Mouse (Mus musculus): ENCODE measurements around the gene Mas1.
"Not testable (repeated sequence)": the region's sequence is repeated elsewhere in the genome, so short reads cannot be mapped to it uniquely, and the experiment has no call there.

Gene Mas1

DNA sequence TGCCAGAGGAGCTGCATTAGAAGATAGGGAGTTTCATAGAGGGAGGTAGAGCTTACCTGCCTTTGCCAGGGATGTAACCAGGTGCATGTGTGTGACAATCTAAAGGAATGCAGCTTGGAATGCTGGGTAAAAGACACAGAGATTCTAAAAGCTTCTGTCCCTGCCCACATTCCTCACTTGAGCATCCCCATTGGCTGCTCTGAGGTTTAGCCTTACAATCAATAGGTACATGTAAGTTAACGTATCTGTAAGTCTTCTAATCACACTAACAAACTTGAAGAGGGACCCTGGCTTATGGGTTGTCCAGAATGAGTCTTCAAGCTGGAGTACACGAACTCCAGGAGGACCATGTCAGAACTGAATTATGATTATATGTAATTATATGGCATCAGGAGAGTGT is at the start of gene Mas1:
Gene Mas1, minus strand, starts transcription at position 101 of the 400 bp plus-strand sequence.
- DNase-seq (ENCODE audit: low read depth, low spot score), result no peak

DNA sequence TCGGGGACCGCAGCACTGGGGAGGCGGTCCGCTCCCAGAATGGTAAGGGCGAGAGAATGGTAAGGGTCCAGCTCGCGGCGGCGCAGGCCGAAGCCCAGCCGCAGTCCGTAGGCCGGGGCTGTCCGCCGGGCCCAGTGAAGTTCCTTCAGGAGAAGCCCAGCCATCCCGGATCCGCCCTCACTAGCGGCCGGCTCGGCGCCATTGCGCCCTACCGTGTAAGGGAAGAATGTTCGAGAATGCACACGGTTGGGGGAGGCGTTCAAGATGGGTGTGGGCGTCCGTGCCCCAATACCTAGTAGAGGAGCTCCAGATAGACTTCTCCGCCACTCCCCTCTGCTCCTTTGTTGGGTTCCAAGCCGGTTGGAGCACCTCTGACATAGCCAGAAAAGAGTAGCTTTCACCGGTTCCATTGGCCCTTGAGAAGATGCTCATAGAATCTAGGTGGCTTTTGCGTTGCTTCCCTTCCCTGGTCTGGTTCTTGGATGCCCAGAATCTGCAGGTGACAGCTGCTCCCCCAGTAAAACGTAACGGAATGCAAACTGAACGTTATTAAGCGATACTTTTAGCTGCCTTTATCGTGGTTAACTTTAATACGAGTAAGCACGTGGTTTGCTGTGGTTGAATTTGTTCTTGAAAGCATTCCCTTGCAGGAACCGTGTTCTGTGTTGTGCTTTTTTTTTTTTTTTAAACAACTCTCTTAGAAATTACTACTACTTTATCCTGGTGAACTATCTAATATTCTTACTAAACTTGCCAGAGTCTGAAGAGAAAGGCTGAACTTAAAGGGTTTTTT is 48.8 kb upstream of the Mas1 start:
- peak; percentile 64 for DNase-seq (ENCODE audit: low read depth, low spot score)

DNA sequence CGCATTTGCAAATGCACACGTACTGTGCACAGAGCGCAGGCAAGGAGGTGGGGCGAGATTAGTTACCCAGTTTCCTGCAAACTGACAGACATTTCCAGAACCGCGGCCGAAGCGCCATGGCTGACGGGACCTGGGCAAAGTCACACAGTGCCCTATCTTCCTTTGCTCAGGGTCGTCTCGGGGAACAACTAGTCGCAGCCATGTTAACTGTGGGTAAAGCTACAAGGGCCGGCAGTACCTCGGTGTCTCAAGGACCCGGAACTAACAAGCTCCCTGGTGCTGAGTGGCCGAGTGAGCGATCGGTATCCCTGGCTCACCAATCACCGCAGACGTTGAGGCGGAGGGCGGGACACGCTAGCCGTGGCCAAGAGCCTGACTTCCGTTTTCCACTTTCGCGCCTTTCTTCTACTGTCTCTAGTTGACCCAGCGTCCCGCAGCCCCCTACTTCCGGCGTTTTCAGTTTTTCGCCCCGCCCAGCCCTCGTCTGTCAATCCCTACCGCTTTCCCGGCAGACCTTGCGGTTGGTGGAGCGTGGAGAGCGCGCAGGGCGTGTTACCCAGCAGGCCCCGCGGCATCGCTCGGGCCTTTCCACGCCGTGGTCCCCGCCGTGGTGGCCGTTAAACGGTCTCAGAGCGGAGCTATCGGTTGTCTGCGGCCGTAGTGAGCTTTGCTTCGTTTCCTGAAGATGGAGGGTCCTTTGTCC is 48.1 kb upstream of the Mas1 start, which contains the start of gene Mrpl18:
Gene Mrpl18, minus strand, starts transcription at position 465 of the 703 bp plus-strand sequence.
- DNase-seq (ENCODE audit: low read depth, low spot score), result peak; percentile 100

DNA sequence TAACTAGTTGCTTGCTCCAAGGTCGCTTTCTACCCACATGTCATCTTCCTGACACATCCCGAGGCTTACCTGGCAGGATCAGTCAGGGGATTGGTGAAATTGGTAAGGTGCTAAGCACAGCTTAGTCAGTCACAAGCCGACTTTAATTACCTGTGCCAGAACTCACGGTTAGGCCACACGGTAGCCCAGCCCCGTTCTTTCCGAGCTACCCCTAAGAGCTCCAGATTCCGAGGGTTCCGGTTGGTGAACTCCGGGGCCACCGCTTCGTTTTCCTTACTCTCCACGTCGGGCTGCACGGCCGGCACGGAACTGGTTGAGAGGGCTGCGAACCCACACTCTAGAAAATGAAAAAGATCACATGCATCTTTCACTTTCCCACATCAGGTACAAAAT is 47.5 kb upstream of the Mas1 start, which contains the start of gene Tcp1:
Gene Tcp1, plus strand, starts transcription at position 214 of the 393 bp plus-strand sequence.
- DNase-seq (ENCODE audit: low read depth, low spot score), result no peak

DNA sequence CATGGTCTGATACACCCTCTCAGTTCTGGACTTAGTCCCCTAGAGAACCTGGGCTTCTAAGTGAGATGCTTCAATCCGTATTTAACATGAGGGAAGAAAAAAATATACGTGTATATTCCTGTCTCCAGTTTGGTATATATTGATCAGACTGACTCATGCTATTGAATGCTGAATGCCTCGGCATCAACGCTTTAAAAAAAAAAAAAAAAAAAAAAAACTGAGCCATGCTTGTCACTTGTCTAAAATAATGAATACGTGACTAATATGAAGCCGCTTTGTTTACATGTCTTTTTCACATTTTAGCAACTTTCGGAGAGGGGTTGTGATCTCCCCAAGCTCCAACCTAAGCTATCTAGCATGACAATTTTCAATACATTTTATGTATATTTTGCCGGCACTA is 42.4 kb upstream of the Mas1 start:
- no peak for DNase-seq (ENCODE audit: low read depth, low spot score)

DNA sequence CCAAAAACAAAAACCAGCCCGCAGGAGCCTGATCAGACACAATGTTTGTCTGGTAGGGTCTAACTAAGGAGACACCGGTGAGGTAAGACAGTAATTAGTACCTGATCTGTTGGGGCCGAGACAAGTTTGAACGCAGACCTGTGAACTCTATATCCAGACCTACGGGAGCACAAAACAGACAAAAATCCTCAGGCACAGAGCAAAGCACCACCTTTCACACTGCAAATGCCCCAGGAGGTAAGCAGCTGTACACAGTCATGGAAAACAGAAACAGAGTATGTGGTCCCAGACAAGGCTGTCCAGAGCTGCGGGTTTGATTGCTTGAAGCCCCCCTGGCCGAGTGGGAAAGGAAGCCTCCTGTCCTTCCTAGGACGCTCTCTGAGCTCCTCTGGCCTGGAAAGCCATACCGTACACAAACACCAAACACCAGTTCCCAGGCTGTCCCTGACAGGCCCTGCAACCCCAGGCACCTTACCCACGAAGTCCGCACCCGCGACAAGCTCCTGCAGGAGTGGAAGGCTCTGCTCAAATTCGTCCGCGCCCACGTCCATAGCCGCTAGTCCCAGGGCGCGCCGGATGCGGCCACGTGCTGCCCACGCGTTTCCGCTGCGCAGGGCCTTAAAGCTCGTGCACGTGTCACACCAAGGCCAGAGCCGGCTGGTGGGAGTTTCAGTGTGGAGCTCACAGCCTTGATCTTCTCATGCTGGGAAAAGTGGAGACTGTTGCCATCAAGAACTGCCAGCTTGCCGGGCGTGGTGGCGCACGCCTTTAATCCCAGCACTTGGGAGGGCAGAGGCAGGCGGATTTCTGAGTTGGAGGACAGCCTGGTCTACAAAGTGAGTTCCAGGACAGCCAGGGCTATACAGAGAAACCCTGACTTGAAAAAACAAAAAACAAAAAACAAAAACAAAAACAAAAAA is 41.7 kb upstream of the Mas1 start, which contains the start of gene Pnldc1:
Gene Pnldc1, minus strand, starts transcription at position 870 of the 920 bp plus-strand sequence.
- DNase-seq (ENCODE audit: low read depth, low spot score), result no peak

DNA sequence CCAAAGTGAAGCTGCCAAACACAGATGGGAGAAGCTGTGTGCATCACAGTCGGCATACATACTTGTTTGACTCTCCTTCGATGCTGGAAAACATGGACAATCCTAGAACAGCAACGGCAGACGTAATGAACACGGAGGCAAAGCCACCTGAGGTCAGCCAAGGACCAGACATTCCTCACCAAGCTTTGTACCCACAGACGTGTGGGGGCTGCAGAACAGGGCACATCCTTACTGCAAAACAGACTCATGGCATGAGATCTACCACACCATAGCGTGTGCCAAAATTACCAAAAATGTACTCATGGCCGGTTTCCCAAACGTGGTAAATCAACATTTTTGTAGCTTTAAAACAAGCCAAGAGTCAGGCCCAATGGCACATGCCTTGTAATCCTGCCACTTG is 38.5 kb upstream of the Mas1 start:
- DNase-seq (ENCODE audit: low read depth, low spot score), result no peak

DNA sequence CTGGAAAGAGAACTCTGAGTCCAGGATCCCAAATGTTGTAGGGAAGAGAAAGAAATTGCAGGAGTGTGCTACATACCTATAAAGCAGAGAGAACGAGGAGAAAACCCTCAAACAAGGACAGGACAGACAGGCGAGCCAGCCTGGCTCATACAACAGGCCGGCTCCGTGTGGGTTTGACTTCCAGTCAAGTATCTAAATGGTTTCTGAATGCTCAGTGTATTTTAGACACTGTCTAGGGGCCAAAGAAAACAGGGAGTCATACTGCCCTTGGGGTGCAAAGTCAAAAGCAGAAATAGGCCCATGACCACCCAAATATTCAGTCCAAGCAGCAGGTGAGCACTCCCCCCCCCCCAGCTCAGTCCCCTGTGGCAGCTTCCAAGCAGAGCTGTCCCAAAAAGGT is 37.9 kb upstream of the Mas1 start:
- DNase-seq (ENCODE audit: low read depth, low spot score), result no peak

DNA sequence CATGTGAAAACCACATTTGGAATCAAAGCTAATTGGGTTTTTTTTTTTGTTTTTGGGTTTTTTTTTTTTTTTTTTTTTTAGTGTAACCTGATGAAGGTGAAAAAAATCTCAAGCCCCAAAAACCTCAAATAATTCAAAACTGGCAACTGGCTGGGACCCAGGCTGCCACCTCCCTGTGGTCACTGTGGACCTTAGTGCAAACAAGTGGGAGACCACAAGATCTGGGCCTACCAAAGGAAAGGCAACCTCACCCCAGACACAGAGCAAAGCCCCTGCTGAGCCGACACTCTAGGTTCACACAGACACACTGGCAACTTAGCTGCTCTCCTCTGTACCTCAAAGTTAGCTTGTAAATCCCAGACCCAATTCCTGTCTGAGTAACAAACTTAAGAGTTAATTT is 36.4 kb upstream of the Mas1 start:
- no peak for DNase-seq (ENCODE audit: low read depth, low spot score)

DNA sequence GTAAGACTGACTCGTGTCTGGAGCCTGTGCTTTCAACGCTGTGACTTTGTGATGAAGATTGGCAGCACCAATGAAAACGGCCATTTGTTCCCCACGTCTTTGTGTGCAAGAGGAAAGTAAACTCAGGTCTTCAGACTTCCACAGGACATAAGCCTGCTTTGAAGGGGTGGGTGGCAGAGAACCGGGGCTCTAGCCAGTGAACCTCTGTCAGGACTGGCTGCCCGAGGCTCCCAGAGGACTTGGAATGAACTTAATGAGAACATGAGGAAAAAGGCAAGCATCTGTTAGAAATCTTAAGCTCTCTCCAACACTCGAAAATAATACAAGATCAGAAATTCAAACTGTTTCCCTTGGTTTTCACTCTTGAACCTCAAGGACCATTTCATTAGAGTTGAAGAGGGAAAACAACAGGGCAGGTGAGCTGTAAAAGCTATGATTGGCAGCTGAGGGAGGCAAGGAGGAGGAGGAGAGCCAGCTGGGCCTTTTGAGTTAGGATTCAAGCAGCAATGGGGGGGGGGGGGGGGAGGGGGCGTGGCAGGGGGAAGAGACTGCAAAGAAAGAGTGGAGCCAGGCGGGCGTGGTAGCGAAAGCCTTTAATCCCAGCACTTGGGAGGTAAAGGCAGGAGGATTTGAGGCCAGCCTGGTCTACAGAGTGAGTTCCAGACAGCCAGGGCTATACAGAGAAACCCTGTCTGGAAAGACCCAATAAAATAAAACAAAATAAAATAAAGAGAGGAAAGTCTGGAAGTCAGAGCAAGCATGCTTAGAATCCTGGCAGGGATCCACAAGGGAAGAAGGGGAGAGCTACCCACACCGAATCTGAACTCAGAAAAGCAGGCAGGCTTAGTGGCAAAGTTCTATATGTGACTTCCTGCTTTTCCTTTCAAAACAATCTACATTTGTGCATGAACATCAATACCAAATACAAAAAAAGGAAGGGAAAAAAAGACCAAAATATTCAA is 35.7 kb upstream of the Mas1 start:
- DNase-seq (ENCODE audit: low read depth, low spot score), result no peak

DNA sequence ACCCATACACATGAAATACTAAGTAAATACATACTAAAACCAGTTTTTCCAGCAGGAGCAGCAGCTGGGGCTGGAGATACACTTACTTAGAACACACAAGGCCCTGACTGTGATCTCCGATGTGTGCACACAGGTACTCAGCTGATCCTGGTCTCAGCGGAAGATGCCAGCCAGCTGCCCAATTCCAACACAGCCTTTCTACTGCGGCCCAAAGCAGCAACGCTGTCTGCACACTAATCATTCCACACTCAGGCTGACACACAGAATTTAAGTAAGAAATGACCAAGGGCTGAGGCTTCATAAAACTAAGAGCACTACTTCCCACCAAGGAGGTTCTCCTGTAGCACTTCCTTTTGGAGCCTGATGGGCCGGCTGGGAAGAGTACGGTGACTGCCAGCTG is 34.3 kb upstream of the Mas1 start:
- no peak for DNase-seq (ENCODE audit: low read depth, low spot score)

DNA sequence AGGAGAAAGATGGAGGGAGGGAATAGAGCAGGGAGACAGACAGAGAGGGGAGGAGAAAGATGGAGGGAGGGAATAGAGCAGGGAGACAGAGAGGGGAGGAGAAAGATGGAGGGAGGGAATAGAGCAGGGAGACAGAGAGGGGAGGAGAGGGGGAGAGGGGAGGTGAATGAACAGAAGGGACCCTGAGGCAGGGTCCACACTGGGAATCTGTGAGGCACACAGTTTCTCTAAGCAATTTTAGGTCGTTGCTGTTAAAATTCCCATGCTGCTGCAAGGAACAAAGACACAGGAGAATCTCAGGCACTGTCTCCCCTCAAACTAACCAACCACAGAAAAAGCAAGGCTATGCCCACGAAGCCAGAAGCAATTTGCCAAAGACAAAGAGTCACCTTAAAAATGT is 30.7 kb upstream of the Mas1 start:
- DNase-seq (ENCODE audit: low read depth, low spot score), result not testable (repeated sequence)

DNA sequence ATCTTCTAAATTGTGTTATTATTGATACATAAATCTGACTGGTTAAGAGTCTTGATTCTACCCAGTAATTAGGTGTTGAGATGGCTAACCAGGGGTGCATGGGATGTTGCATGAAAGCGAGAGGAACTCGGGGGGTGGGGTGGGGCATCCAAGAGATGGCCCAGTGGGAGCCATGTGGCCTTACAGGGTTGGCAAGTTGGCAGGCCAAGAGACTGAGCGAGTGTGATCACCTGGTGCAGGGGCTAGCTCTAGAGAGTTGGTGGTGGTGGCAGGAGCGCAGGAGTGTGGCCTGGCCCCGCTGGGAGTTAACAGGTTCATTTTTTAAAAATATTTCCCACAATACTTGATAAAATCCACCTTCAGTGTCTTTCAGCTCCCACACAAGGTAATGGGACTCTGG is 29.7 kb upstream of the Mas1 start:
- no peak for DNase-seq (ENCODE audit: low read depth, low spot score)

DNA sequence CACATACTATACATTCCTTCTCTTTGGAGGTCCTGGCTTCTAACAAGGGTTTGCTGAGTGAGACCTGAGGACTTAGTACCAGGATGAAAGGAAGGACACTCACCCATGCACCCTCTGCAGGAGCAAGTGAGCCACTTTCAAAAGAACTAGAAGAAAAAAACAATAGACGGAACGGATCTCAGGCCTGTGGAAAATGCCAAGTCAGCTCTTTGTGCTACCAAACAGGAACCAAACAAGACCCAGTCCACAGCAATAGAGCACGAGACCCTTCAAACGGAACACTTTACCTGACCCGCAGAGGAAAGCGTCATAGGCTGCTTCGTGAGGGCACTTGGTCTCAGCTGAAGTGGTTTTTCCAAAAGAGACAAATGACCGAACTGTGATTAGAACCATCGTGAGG is 24.1 kb upstream of the Mas1 start:
- no peak for DNase-seq (ENCODE audit: low read depth, low spot score)

DNA sequence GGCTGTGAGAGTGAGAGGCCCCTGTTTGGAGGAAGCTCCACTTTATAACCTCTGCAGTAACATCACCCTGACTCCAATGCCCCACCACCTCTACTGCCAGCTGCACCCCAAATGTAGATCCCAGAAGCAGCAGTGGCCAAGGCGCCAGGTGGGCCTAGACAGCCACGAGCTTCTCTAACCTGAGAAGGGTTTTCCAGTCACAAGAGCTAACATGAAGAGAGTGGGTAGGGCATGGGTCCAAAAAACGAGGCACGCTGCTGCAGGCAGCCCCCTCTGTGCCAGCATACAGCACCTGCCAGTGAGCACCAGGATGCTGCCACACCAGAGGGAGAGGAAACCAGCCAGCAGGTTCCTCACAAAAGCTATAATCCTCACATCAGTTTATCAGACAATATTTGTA is 23.1 kb upstream of the Mas1 start:
- DNase-seq (ENCODE audit: low read depth, low spot score), result no peak

DNA sequence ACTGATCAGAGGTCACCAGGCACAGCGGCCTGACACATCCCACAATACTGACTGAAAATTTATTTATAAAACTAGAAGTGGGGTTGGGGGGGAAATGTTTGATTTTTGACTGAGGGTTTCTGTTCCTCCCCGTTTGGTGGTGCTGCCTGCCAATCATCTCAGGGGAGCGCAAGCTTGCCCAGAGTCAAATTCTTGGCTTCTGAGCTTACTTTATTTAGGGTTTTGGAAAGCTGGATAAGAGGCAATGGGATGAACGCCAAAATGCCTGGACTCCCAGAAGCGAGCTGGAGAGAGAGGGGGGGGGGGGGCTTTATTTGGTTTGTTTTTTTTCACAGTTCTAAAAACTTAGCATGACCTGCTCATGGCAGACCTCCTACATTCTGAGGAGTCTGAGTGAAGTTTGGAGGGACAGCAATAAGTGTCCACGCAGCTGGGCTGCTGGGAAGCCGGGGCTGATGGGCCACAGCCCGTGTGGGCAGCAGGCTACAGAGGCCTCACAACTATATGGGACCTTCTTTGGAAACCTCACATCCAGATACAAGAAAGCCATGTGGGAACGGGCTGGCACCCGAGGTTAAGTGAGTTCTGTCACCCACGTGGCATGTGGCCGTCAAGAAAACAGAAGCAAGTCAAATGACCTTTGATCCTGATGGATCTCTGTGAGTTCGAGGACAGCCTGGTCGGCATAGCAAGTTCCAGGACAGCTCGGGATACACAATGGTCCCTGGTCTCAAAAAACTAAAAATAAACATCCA is 19.3 kb upstream of the Mas1 start:
- DNase-seq (ENCODE audit: low read depth, low spot score), result no peak

DNA sequence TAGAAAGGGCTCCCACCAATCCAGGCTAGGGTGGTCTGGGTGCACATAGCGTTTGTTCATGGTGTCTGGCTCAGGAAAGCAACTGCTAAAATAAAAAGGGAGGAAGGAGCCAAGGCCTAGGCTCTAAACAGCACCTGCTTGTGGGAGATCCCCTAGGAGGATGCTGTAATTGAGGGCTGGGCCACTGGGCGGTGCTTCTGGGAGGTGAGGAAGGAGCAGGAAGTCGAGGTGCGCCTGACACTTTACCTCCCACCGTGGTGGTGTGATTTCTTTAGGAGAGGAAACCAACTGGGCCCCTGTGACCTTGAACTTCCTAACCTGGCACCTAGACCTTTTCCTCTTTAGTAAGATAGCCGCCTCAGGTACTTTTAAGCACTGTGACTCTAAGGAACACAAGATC is 18.7 kb upstream of the Mas1 start:
- DNase-seq (ENCODE audit: low read depth, low spot score), result no peak

DNA sequence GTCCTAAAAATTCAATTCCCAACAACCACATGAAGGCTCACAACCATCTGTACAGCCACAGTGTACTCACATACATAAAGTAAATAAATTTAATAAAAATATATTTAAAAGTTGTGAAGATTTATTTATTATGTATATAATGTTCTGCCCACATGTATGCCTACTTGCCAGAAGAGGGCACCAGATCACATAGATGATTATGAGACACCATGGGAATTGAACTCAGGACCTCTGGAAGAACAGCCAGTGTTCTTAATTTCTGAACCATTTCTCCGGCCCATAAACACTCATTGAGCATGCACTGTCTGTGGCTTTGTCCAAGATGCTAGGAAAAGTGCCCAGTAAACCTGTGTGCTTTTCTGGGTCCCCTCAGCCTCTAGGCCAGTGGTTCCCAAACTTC is 13.3 kb upstream of the Mas1 start:
- peak; percentile 47 for DNase-seq (ENCODE audit: low read depth, low spot score)

DNA sequence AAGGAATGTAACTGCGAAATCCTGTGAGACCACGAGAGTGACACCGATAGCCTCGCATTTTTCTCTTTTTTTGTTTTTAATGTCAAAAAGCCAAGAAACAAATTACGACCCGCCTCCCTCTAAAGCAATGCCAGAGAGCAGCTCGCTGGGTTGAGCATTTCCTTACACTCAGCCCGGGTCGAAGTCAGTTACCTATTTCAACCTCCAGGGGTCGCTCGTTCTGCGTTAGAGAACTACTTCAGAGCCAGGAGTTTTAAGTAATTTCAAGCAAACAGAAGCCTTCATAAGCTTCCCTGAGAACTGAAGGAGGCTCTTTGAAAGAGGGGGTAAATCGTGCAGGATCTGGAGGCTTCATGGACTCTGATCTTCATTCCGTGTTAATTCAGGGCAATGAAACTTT is 12.2 kb upstream of the Mas1 start:
- peak; percentile 91 for DNase-seq (ENCODE audit: low read depth, low spot score)

DNA sequence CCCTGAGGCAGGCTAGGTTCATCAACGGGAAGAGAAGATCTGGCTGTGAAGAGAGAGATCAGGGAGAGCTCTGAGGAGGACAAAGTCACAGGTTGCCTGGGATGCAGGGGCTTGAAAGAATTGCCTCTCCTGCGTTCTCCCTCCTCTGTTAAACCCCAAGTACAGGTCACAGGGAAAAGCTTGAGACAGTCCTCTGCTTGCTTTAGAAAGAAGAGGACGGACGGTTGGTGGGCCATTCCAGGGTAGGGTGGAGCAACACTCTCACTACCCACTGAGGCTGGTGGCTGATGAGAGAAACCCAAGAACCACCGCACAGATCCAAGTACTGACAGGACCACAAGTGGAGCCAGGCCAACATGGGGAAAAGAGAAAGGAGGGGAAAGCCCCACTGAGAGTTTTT is 7.8 kb upstream of the Mas1 start, which contains the start of gene Mrgprh:
Gene Mrgprh, plus strand, starts transcription at position 301 of the 400 bp plus-strand sequence.
- no peak for DNase-seq (ENCODE audit: low read depth, low spot score)
